Mouse (Mus musculus): ENCODE measurements around the gene Dennd1a.

Dennd1a gene

DNA sequence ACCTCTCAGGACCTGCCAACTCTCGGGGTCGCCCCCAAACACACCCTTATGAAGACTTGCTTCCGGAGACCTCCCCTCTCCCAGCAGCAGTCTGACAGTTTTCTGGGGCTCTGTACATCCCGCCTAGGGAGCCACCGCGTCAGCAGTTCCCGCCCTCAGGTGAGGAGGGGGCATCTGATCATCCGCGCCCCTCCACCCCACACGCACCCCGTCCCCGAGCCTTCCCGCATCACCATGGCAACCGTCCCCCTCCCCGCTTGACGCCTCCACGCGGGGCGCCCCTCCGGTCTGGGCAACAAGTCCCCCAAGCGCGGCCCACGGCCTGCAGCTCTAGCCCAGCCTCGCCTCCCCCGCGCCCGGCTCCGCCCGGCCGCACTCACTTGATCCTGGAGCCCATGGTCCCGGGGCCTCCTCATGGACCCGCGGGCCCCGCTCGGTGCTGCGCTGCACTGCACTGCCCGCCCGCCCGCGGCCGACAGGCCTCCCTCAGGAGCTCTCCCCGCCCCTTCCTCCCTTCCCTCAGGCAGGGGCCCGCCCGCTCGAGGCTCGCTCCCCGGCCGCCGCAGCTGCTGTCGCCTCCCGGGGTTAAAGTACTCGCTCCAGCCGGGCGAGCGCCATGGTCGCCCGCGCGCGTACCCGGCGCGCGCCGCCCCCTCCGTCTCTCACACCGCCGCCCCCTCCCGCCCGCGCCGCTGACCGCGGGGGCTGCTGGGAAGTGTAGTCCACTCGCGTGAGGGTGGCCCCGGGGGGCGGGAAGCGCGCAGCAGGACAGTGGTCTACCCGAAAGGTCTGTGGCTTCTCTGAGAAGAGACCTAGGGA is at the start of gene Dennd1a:
Gene Dennd1a (minus strand): TSS at position 658 of the 819 bp plus-strand sequence.
- in situ Hi-C loops (cut with MboI, MseI): no loop called here

DNA sequence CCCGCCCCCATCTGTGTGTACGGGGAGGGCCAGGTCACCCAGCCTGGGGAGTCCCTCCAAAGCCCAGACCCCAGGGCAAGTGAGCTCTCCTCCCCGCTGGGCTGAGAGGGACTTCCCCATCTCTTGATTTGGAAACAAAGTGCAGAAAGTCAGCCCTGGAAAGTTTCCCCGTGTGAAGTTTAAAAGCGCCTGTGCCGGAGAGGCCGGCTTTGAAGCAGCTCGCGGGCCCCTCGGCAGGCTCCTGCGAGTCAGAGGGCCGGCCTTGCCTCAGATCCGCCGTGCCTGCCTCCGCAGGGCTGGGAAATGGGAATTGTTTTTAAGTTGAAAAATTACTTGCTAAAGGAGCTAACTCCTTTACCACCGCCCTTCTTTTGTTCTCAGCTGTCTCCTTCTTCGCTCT is 49.4 kb upstream of the Dennd1a start:
- in situ Hi-C loops (cut with MboI, MseI): no loop called here

GRCm38 (mm10) chr2:38333586-38334119 is 46.5 kb upstream of the Dennd1a start:
- in situ Hi-C loops (cut with MboI, MseI): no loop called here

DNA sequence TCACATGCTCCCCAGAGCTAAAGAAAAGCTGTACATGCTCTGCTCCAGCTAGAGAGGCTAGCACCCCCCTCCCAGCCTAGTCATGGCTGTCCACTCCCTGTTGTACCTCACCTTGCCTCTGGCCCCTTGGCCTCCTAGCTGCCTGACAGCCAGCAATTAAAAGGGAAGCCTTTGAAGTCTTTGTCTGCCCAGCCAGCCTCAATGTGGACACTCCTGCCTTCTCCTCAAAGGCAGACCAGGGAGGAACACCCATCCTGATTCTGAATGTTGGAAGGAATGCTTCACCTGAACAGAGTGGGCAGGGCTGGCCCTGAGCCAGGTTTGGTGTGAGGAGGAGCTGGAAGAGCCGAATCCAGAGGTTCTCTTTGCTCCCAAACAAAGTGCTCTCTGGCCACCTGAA is 39.5 kb upstream of the Dennd1a start:
- in situ Hi-C loops (cut with MboI, MseI): no loop called here

- in situ Hi-C loops (cut with MboI, MseI): no loop called here
Measured at GRCm38 (mm10) chr2:38323380-38323779, 36.2 kb upstream of the Dennd1a start.

DNA sequence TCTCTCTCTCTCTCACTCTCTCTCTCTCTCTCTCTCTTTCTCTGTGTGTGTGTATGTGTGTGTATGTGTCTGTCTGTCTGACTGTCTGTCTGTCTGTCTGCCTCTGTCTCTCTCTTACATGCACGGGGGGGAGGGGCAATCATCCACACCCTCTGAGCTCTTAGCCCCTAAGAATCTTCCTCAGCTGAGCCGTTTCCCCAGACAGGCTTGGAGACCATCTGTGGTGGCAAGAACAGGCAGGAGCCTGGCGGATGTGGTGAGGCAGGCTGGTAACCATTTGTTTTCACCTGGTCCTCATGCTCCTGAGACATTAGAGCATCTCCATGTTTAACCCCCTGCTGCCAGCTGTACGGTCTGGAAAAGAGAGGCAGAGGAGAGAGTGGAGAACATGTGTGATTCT is 33.7 kb upstream of the Dennd1a start:
- in situ Hi-C loops (cut with MboI, MseI): no loop called here

GRCm38 (mm10) chr2:38319086-38319485 is 31.9 kb upstream of the Dennd1a start:
- in situ Hi-C loops (cut with MboI, MseI): no loop called here

- in situ Hi-C loops (cut with MboI, MseI): no loop called here
Measured at GRCm38 (mm10) chr2:38313399-38313798, 26.2 kb upstream of the Dennd1a start.

GRCm38 (mm10) chr2:38312921-38313320 is 25.7 kb upstream of the Dennd1a start:
- in situ Hi-C loops (cut with MboI, MseI): no loop called here

GRCm38 (mm10) chr2:38305152-38305551 is 18.0 kb upstream of the Dennd1a start:
- in situ Hi-C loops (cut with MboI, MseI): no loop called here

DNA sequence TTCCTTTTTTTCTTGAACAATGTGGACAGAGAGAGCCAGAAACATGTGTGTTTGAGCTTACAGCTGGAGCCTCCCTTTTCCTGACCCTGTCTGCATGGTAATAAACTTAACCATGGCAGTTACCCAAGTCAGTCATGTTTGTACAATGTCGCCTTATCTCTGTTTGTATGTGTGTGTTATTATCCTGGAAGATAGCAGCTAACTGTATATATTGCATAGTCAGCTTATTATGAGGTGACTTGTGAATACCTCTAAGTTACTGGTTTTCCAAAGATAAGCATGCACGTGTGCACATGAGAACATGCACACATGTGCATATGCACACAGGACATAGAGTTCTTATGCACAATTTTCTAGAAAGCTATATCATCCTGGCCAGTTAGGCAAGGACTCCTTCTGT is 13.8 kb upstream of the Dennd1a start:
- in situ Hi-C loops (cut with MboI, MseI): no loop called here

DNA sequence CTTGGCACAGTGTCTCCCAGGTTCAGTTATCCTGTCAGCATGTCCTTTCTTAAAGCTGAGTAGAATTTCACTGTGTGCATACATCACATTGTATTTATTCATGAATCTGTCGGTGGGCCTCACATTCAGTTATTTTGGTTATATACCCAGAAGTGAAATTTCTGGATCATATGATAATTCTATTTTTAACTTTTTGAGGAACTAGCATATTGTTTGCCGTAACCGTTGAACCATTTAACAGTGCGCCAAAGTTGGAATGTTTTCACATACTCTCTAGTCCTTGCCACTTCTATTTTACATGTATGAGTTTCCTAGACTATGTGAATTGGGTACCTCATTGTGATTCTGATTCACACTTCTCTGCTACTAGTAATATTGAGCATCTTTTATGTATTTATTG is 8.7 kb upstream of the Dennd1a start:
- in situ Hi-C loops (cut with MboI, MseI): no loop called here

GRCm38 (mm10) chr2:38291526-38291925 is 4.3 kb upstream of the Dennd1a start:
- in situ Hi-C loops (cut with MboI, MseI): no loop called here

DNA sequence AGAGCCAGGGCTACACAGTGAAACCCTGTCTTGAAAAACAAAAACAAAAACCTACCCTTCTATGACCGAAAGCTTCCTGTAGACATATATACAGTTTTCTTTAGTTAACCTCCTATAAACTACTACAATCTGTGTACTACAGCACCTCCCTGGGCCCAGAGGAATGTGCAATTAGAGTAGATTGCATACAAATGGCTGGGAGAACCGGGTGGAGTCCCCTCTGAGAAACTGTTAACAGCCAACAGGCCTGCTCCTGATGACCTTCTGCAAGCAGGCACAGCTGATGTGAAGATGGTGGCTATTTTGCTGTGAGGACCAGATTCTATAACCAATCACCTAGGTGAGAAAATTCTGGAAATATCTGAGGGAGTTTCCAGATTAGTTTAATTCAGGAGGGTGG is 1.0 kb upstream of the Dennd1a start:
- in situ Hi-C loops (cut with MboI, MseI): no loop called here

DNA sequence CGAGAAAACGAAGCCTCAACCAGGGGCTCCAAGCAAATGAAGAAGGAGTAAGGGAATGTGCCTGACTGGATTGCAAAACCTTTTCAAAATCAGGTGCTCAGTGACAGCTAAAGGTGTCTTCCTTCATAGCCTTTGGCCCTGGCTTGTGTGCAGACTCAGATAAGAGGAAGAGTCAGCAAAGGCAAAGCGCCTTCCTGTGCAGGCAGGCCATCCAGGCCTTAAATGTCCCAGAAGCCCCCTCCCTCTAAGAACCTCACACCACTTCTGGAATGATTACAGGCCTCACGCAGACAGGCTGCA is 807 bp downstream of the Dennd1a start:
- in situ Hi-C loops (cut with MboI, MseI): no loop called here

DNA sequence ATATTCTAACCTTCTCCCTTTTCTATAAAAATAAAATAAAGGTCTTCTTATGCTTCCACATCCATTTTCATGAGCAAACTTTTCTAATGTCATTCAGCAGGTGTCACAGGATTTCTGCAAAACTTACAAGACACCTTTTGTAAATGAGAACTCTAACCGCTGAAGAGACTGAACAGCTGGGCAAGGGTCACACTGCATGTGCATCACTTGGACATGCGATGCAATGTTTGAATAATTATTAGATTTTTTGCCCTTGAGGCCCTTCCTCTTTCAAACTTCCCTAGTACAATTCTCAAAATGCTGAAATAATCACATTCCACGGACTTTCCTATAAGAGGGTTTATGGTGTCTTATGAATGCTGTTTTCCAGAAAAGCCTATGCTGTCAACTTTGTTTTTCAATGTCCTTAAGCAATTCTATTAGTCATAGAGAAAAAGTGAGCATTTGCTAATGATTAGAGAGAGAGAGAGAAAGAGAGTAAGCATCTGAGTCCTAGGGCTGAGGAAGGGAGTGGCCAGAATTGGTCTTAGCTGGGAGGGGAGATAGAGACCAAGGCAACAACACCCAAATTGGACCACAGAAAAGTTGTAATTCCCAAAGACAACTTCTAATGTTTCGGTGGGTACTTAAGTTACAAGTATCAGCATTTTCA is 1.3 kb downstream of the Dennd1a start:
- in situ Hi-C loops (cut with MboI, MseI): no loop called here

DNA sequence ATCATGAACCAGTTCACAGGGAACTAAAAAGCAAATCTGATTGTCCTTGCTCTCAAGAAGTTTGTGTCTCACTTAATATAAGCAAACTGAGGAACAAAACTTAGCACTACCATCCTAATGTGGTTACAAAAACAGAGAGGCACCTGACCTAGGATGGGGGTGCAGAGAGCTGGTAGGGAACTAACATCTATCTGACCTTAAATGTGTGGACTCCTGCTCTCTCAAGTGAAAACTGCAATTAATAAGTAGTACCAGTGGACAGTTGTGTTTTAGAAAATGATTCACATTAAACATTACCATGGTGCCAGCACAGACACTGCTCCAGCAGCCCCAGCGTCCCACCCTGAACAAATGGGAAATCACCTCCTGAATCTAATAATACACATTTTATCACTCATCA is 3.2 kb downstream of the Dennd1a start:
- in situ Hi-C loops (cut with MboI, MseI): no loop called here

- in situ Hi-C loops (cut with MboI, MseI): no loop called here
Measured at GRCm38 (mm10) chr2:38280376-38280775, 6.8 kb downstream of the Dennd1a start.

DNA sequence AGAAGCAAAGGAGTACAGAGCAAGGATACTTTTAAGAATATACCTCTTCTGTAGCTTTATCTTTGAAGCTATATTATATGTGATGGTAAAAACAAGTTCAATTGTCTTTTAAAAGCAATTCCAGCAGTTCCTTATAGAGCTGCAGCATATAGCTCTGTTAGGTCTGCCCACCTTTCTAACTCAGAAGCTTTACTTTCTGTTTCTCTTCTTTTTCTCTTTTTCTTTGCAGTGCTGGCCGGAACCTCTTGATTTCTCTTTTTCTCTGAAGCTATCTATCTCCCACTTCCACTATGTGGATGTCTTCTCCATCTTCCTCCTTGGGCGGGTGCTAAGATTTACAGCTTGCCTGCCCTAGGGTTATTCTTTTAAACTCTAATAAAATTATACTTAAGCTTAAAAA is 12.2 kb downstream of the Dennd1a start:
- in situ Hi-C loops (cut with MboI, MseI): no loop called here

GRCm38 (mm10) chr2:38263653-38264052 is 23.5 kb downstream of the Dennd1a start:
- in situ Hi-C loops (cut with MboI, MseI): loop anchor here (5.0 kb wide), 1 partner anchor 36 kb away; no protein-coding TSS in a partner anchor

- in situ Hi-C loops (cut with MboI, MseI): no loop called here
Measured at GRCm38 (mm10) chr2:38259052-38259451, 28.1 kb downstream of the Dennd1a start.

- in situ Hi-C loops (cut with MboI, MseI): no loop called here
Measured at GRCm38 (mm10) chr2:38237616-38238015, 49.6 kb downstream of the Dennd1a start.

DNA sequence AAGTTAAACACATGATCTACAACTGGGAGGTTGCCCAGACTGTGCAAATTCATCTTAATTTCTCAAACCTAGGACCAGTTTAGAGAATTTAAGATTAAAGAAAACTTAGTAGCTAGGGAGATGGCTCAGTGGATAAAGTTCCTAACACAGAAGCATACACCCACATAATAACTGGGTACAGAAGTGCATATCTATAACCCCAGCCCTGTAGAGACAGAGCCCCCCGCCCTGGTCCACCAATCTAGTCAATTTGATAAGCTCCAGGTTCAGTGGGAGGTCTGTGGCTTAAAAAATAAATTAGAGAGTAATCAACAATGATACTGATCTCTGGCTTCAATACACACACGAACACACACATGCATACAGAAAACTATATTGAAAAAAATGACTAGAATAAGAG is 51.6 kb downstream of the Dennd1a start:
- in situ Hi-C loops (cut with MboI, MseI): no loop called here
